Mouse (Mus musculus) erythroblast, embryonic 14.5 days (primary cell): Measurements from ENCODE around the gene Afmid.

ENCODE experiments used
- GATA1 ChIP-seq: IDR thresholded peaks from 2 replicates; pipeline ENCODE4 v1.6.1; 2012; ENCODE audit warnings: low read length, inconsistent platforms, mixed read lengths
- TAL1 ChIP-seq: IDR thresholded peaks from 3 replicates; pipeline ENCODE4 v1.6.1; 2012; ENCODE audit warnings: low read length, inconsistent platforms, mixed read lengths

DNA sequence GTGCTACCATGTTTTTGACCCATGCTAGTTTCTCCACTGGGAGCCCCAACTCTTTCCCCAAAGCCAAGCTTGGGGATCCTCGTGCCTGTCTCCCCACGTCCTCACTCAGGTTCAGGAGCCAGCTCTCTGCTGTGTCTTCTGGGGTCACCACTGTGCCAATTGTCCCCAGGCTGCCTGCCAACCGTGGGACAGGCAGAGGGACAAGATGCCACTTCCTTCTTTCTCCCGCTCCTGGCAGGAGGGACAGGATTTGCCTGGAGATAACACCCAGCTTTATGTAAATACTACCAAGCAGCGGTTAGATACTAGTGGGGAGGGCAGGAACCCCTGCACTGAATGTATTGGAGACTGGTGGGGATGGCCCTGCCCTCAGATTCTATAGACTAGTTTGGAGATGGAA is 11.9 kb upstream of the Afmid start:
- TF ChIP-seq GATA1 = no peak
- no peak for TF ChIP-seq TAL1
